25 mouse cellular contexts compared by ENCODE assay signal in the genomic region with DNA sequence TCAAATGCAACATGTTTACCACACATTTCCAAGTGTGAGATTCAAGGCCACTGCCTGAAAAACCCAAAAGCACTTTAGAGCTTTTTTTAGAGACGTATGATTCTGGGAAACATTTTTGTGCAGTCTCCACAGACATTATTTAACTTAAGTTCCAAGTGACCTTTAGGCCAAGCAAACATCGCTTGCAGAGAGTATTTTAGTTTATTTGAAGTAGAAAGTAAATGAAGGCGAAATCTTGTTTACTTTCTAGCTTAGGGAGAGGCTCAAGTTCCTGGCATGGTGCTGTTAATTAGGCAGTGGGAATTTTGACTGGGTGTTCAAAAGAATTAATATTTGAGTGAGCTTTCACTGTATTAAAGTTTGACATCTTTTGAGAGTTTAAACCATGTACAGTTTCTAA.
A peak's percentile ranks its signal among the peaks of the same experiment; 100 is the strongest.
DNase-seq lines count a peak whose midpoint lies in the region; ATAC-seq and TF ChIP-seq lines count a peak whose summit lies in the region.
"Had no signal": no experiment of that assay in that cellular context is flagged by ENCODE, and none has a peak within 500 bp of the region (broad histone marks: within the 10 kb centered on the region; RNA-seq: fewer than 3 reads in every experiment).

No protein-coding gene starts in this region.

- H3K4me2 ChIP-seq in kidney, postnatal 0 days (ENCODE audit: low read length), result no peak overlapping the region
- no peak overlapping the region for H3K4me2 ChIP-seq in lung, embryonic 14.5 days
- H3K4me2 ChIP-seq in stomach, embryonic 16.5 days (ENCODE audit: low read depth, low read length), result no peak overlapping the region
- H3K4me2 ChIP-seq: embryonic facial prominence, embryonic 12.5 days; embryonic facial prominence, embryonic 15.5 days; forebrain, embryonic 12.5 days had no signal

- H3K4me1 ChIP-seq in kidney, postnatal 0 days (replicated peaks; ENCODE audit: insufficient read depth, low read length), result no peaks in the 10 kb centered on the region
- H3K4me1 ChIP-seq in lung, embryonic 14.5 days (ENCODE audit: insufficient read depth), result no peaks in the 10 kb centered on the region
- no peaks in the 10 kb centered on the region for H3K4me1 ChIP-seq in stomach, embryonic 16.5 days (ENCODE audit: control insufficient read depth, insufficient read depth, low read length)
- H3K4me1 ChIP-seq: embryonic facial prominence, embryonic 12.5 days; embryonic facial prominence, embryonic 15.5 days; forebrain, embryonic 10.5 days; forebrain, embryonic 12.5 days had no signal

- no peaks in the 10 kb centered on the region for H3K9me3 ChIP-seq in kidney, postnatal 0 days (replicated peaks; ENCODE audit: low read length)
- no peaks in the 10 kb centered on the region for H3K9me3 ChIP-seq in lung, embryonic 14.5 days (ENCODE audit: low read depth, low read length)
- no peaks in the 10 kb centered on the region for H3K9me3 ChIP-seq in stomach, embryonic 16.5 days (replicated peaks; ENCODE audit: control insufficient read depth, low read length)
- H3K9me3 ChIP-seq: embryonic facial prominence, embryonic 12.5 days; embryonic facial prominence, embryonic 15.5 days; forebrain, embryonic 10.5 days; forebrain, embryonic 12.5 days had no signal

- H3K36me3 ChIP-seq in kidney, postnatal 0 days (ENCODE audit: insufficient read depth, low read length), result no peaks in the 10 kb centered on the region
- H3K36me3 ChIP-seq in lung, embryonic 14.5 days (ENCODE audit: insufficient read depth), result no peaks in the 10 kb centered on the region
- H3K36me3 ChIP-seq in stomach, embryonic 16.5 days (ENCODE audit: control insufficient read depth, insufficient read depth, low read length), result no peaks in the 10 kb centered on the region
- H3K36me3 ChIP-seq: embryonic facial prominence, embryonic 12.5 days; embryonic facial prominence, embryonic 15.5 days; forebrain, embryonic 10.5 days; forebrain, embryonic 12.5 days had no signal

- no peak for ATAC-seq in kidney, postnatal 0 days (replicated peaks; ENCODE audit: low FRiP score, low read depth)
- ATAC-seq in lung, embryonic 14.5 days (ENCODE audit: insufficient read depth), result no peak
- peak; percentile 50; the same call in 1 of the 2 replicates for ATAC-seq in stomach, embryonic 16.5 days (ENCODE audit: insufficient read depth, low FRiP score)
- ATAC-seq: forebrain, embryonic 14.5 days; forebrain, embryonic 16.5 days had no signal

- no peak overlapping the region for H3K9ac ChIP-seq in kidney, postnatal 0 days (ENCODE audit: low read depth, low read length)
- no peak overlapping the region for H3K9ac ChIP-seq in lung, embryonic 14.5 days
- no peak overlapping the region for H3K9ac ChIP-seq in stomach, embryonic 16.5 days (ENCODE audit: low read length)
- H3K9ac ChIP-seq: embryonic facial prominence, embryonic 12.5 days; embryonic facial prominence, embryonic 15.5 days; forebrain, embryonic 12.5 days had no signal

- no peaks in the 10 kb centered on the region for H3K27me3 ChIP-seq in kidney, postnatal 0 days (ENCODE audit: insufficient read depth, low read length)
- no peaks in the 10 kb centered on the region for H3K27me3 ChIP-seq in lung, embryonic 14.5 days (ENCODE audit: insufficient read depth, low read length)
- no peaks in the 10 kb centered on the region for H3K27me3 ChIP-seq in stomach, embryonic 16.5 days (ENCODE audit: control insufficient read depth, insufficient read depth, low read length)
- H3K27me3 ChIP-seq: embryonic facial prominence, embryonic 12.5 days; embryonic facial prominence, embryonic 15.5 days; forebrain, embryonic 12.5 days had no signal

- H3K27ac ChIP-seq in kidney, postnatal 0 days, result no peak overlapping the region
- no peak overlapping the region for H3K27ac ChIP-seq in lung, embryonic 14.5 days (ENCODE audit: low read depth)
- H3K27ac ChIP-seq in stomach, embryonic 16.5 days (ENCODE audit: low read length), result no peak overlapping the region
- H3K27ac ChIP-seq: embryonic facial prominence, embryonic 12.5 days; embryonic facial prominence, embryonic 15.5 days; forebrain, embryonic 10.5 days; forebrain, embryonic 12.5 days had no signal

- no peak for TF ChIP-seq CTCF in kidney, postnatal 0 days (IDR thresholded peaks at IDR 0.05; ENCODE audit: low read depth)
- TF ChIP-seq CTCF in lung, embryonic 14.5 days (IDR thresholded peaks at IDR 0.05; ENCODE audit: low read depth), result no peak

- DNase-seq in kidney, postnatal 0 days (ENCODE audit: low spot score), result peak; percentile 25
- no peak for DNase-seq in kidney, postnatal 14 days
- peak; percentile 37 for DNase-seq in lung, embryonic 14.5 days
- no peak for DNase-seq in lung, postnatal 4 days
- DNase-seq in lung, postnatal 36 days, result peak; percentile 4
- DNase-seq in lung, postnatal 25 days (ENCODE audit: low spot score), result no peak
- DNase-seq in left cerebral cortex, adult 8-10 months (ENCODE audit: low spot score in 2 of 2), result no peak
- DNase-seq: adrenal gland, adult 2 months; adrenal gland, postnatal 10 days; adrenal gland, postnatal 25 days; cerebellum, adult 11 months; cerebellum, adult 18-20 months; cerebellum, adult 8-10 months; cerebellum, adult 9-11 months; cerebellum, postnatal 14 days; cerebellum, postnatal 36 days; embryo, embryonic 11 days had no signal

- 24% methylated on average over 3 of the region's 3 CpGs for WGBS in kidney, postnatal 0 days
- 13% methylated on average over 3 of the region's 3 CpGs for WGBS in lung, embryonic 14.5 days
- 14% methylated on average over 3 of the region's 3 CpGs for WGBS in stomach, embryonic 16.5 days

- H3K4me3 ChIP-seq in kidney, postnatal 0 days (replicated peaks; ENCODE audit: low read depth, low read length), result no peak overlapping the region
- no peak overlapping the region for H3K4me3 ChIP-seq in lung, embryonic 14.5 days (ENCODE audit: low read depth, low read length)
- H3K4me3 ChIP-seq in stomach, embryonic 16.5 days (replicated peaks; ENCODE audit: low read length), result no peak overlapping the region
- H3K4me3 ChIP-seq: embryonic facial prominence, embryonic 12.5 days; embryonic facial prominence, embryonic 15.5 days; erythroblast, embryonic 14.5 days; forebrain, embryonic 10.5 days; forebrain, embryonic 12.5 days had no signal

Comparison
In these comparisons a context has a peak if more than half of its experiments do, and no peak if none do; other contexts are left out.
1. DNase-seq: peak in kidney, postnatal 0 days (single experiment), lung, embryonic 14.5 days (single experiment) and lung, postnatal 36 days (single experiment); none in kidney, postnatal 14 days (single experiment), lung, postnatal 4 days (0 of 2), lung, postnatal 25 days (single experiment) and left cerebral cortex, adult 8-10 months (0 of 2).